Mouse (Mus musculus): Measurements from ENCODE around the gene Snx13. TPM values are rescaled to one million over a fixed set of nuclear protein-coding genes. Genes with fewer than 3 reads are reported as not detected.

The Snx13 gene
- total RNA-seq, 2 experiments from 2014 or later: 57.3 to 61.4 TPM

DNA sequence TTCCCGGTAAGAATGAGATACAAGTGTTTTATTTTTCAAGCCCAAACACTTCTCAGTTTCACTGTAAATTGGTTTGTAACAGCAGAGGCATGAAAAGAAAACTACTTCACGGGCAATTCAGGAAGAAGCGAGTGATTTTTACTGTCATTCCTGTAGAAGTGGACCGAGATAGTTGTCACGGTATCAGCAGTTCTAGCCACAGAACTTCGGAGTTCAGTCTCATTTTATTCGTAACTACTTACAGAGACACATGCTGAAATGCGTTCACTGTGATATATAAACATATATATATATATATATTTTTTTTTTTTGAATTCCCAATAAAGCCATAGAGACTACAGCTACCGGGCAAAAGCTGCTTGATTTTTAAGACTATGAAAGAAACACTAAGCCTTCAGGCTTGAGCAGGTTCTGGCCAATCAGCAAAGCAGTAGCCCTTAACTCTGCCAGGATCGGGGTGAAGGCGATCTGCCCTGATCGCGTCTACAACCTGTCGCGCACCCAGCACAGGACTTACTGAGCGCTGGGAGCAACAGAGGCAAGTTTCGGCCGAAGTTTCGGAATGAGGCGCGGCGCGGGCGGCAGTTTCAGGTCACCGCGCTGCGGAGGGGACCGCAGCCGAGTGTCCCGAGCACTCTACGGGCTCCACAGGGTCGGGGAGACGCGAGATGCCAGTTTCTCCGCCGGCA is 532 bp upstream of the Snx13 start:
- no peak for DNase-seq (ENCODE audit: low spot score)
- intact Hi-C loops (cut with DNase I): loop anchor here (5.0 kb wide), 1 partner anchor 66 kb away; no protein-coding TSS in a partner anchor

DNA sequence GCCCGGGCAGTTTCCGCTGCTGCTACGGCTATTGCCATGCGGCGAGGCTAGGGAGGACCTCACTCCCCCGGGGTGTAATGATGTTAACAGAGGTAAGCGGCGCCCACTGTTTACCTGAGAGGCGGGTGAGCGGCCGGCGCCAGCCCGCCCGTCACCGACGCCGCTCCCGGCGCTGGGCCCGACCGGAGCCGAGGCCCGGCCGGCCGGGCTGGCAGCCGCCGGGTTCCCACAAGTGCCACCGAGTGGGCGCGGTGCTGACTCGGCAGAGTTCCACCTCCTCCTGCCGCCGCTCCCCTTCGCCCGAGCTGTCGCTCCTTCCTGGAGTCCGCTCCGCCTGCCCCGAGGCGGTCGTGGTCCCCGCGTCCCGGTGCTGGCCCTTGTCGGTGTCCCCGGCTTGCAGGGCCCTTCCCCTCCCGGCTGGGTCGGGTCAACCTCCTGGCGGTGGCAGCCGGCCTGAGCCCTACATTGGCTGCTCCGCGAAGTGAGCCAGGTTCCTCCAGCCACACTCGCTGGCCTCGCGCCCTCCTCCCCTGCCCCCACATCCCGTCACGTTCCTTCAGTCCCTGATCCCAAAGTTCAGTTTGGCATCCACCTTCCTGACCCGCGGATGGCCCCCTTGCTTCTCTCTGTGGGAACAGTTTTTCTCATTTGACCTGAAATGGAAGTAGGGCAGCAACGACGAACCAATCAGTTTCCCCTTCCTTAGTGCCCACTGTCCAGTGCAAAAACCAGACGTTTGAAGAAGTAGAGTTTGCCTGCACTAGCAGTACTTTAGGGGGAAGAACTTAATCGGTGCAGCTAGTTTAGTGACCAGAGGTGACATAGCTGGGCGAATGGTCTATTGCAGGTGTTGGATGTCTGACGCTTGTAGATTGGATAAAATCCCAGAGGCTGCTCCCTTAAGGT is 587 bp downstream of the Snx13 start:
- DNase-seq (ENCODE audit: low spot score): peak; percentile 56
- intact Hi-C loops (cut with DNase I): loop anchor here (5.0 kb wide), 1 partner anchor 65 kb away; no protein-coding TSS in a partner anchor

DNA sequence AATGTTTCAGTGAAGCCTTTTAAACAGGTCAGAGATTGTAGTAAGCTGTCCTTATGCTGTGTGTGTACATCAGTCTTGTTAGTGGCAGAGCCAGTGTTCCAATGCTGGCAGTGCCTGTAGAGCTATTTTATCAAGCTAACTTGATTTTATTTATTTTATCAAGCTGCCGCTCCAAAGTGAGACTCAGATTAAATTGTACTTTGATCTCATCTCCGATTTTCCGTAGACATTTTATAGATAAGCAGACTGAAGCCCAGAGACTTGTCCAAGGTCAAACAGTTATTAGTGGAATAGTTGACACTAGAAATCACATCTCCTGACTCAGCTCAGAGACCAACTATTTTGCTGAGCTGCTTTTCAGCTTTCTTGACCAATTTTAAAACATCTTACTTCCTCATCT is 1.9 kb downstream of the Snx13 start:
- intact Hi-C loops (cut with DNase I): loop anchor here (5.0 kb wide), 1 partner anchor 63 kb away; no protein-coding TSS in a partner anchor

DNA sequence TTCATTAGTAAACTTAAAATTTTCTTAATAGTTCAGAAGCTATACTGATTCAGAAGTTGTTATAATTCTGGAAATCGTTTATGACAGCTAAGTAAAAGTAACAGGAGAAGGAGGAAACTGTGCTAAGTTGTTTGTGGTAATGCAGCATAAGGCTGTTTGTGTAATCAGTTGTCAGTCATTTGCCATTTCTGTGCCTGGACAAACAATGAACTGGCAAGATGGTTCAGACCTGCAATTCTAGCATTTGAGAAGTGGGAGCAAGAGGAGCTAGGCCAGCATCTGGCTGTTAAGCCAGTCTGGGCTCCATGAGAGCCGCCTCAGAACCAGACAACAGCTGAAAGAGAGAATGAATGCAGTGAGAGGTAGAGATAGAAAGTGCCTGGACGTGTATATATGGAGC is 3.5 kb downstream of the Snx13 start:
- no peak for DNase-seq (ENCODE audit: low spot score)
- intact Hi-C loops (cut with DNase I): no loop called here

More for the DNA sequence above, 1.9 kb downstream of the Snx13 start:
- DNase-seq (ENCODE audit: low spot score): no peak

DNA sequence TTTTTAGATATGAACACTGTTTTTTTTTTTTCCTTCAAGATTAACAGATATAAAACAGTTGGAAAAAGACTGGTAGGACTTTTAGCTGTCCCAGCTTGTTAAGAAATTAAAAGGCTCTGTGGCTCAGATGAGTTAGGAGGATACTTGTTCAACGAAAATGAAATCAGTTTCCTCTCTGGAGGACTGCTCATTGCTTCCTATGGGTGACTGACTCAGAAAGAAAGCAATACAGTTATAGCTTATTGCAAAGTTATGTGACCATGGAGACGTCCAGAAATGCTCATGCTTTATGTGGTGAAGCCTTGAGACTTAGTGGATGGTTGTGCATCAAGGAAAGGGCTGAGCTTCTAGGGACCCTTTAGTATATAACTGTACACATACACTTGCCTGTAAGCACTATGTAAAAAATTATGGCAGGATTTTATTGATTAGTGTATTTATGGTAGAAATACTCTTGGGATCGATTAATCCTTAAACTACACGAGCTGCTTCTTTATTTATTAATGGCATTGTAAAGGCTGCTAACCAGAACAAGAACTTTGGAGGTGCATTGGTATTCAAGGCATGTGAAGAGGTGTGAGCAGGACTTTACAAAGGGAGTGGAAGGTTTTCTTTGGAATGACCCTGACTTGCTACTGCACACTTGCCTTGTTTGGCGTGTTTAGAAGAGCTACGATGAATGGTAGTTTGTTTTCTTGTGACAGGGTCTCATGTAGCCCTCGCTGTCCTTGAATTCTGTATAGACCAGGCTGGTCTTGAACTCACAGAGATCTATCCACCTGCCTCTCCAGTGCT is 4.2 kb downstream of the Snx13 start:
- intact Hi-C loops (cut with DNase I): no loop called here
- no peak for DNase-seq (ENCODE audit: low spot score)

- DNase-seq (ENCODE audit: low spot score): no peak
- intact Hi-C loops (cut with DNase I): no loop called here
Observed at GRCm38 (mm10) chr12:35054420-35054819, 7.4 kb downstream of the Snx13 start.

DNA sequence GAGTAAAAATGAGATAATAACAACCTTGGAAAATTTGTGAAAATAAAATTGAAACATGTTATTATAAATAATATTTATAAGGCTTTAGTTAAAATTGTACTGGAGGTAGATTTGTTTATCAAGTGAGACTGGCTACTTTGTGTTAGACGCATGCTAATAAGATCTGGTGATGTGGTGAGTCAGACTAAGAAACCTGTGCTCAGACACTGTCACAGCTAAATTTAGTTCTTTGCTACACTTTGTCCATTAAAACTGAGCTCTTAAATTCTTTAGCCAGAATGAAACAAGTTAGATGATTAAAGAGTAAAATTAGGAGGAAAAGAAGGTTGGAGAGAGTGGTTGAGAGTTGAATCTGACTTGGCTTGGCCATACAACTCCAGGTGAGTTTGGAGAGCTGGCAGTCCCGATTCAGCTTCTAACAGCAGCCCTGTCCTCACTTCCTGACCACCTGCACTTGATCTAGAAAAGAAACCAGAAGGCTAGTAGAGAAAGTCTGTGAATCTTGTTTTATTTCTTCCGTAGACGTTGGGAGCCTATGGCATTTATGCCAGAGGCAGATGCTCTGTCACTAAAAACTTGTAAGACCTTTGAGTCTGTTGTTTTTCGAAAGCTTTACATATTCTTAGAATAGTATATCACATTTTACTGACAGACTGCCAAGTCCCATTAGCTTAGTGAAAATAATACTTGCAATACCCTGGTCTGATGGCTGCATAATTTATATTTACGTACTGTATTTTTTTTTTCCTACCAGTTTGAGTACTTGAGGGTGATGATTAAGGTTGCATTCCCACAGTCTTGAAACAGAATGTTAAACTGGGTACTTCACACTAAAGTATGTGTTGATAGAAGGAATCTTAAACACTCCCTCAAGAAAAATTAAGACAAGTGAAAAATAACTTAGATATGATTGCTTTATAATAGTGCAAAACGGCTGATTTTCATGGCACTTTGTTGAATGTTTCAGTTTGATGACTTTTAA is 8.4 kb downstream of the Snx13 start:
- intact Hi-C loops (cut with DNase I): no loop called here
- DNase-seq (ENCODE audit: low spot score): no peak

GRCm38 (mm10) chr12:35063697-35064468 is 16.9 kb downstream of the Snx13 start:
- intact Hi-C loops (cut with DNase I): no loop called here
- DNase-seq (ENCODE audit: low spot score): no peak

DNA sequence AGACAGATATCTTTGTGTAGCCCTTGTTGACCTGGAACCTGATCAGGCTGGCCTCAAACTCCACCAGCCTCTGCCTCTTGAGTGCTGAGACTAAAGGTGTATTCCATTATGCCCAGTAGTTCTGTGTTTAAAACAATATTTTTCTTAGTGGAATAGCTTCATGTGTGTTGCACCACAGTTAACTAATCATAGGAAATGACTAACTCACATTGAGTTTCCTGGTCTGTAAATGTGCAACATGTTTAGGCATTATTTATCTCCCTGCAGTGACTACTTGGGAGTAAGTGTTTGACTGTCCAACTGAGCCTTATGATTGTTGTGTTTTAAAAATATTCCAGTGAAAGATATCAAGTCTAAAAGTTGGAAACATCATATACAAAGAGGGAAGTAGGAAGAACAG is 20.6 kb downstream of the Snx13 start:
- no peak for DNase-seq (ENCODE audit: low spot score)
- intact Hi-C loops (cut with DNase I): no loop called here

DNA sequence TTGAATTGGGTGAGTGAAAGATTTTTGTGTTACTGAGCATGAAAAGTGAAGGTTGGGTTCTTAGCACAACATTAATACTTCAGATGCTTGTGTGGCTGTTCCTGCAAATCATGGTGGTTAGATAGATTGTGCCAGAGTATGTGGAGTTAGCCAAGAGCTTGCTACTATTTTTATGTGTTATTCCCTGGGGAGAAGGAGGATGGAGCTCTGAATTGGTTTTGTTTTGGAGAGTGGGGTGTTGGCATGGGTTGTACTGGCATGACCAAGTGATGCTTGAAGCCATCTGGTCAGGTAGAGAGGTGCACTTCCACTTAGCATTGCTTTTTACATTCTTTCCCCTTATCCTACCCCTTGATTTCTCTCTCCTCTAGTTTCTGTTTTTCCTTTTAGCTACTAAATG is 24.4 kb downstream of the Snx13 start:
- no peak for DNase-seq (ENCODE audit: low spot score)
- intact Hi-C loops (cut with DNase I): no loop called here

GRCm38 (mm10) chr12:35072178-35072577 is 25.2 kb downstream of the Snx13 start:
- intact Hi-C loops (cut with DNase I): no loop called here
- no peak for DNase-seq (ENCODE audit: low spot score)

GRCm38 (mm10) chr12:35075993-35076392 is 29.0 kb downstream of the Snx13 start:
- no peak for DNase-seq (ENCODE audit: low spot score)
- intact Hi-C loops (cut with DNase I): no loop called here

GRCm38 (mm10) chr12:35123549-35123948 is 76.6 kb downstream of the Snx13 start:
- intact Hi-C loops (cut with DNase I): no loop called here
- DNase-seq (ENCODE audit: low spot score): no peak

DNA sequence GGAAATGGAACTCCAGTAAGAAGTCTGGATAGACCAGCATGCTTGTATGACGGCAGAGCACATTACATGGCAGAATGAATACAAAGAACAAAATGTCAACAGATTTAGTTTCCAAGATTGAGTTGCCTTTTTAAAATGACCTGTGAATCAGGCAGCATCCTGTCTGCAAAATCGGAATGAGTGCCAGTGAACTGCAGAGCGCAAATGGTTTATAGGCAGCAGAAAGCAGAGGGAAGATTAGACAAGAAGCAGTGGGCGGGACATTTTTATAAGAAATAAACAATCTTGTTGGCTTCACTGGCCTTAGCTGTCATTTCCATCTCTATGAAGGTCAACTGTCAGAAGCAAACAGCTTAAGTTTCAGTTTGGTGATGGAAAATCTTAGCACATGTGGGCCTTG is 106.2 kb downstream of the Snx13 start:
- intact Hi-C loops (cut with DNase I): no loop called here
- no peak for DNase-seq (ENCODE audit: low spot score)

DNA sequence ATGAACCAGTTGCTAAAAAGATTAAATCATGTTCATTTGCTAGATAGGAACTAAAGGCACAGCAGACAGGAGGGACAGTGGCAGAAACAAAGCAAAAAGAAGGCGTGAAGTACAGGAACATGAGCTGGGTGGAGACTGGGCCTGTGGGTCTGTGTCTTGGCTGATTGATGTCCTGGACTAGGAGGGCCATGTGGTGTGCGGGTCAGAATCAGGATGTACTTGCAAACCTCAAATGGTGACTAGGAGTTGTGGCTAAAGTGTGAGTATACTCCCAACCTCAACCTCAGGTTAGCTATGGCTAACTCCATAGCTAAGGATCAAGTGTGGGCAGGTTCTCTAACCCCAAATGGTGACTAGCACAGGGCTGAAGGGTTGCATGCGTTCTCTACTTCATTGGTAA is 107.2 kb downstream of the Snx13 start:
- no peak for DNase-seq (ENCODE audit: low spot score)

GRCm38 (mm10) chr12:35157237-35157636 is 110.3 kb downstream of the Snx13 start:
- no peak for DNase-seq (ENCODE audit: low spot score)
- intact Hi-C loops (cut with DNase I): no loop called here

More for the DNA sequence above, 107.2 kb downstream of the Snx13 start:
- intact Hi-C loops (cut with DNase I): no loop called here

- intact Hi-C loops (cut with DNase I): no loop called here
- no peak for DNase-seq (ENCODE audit: low spot score)
Observed at GRCm38 (mm10) chr12:35161690-35162089, 114.7 kb downstream of the Snx13 start.

DNA sequence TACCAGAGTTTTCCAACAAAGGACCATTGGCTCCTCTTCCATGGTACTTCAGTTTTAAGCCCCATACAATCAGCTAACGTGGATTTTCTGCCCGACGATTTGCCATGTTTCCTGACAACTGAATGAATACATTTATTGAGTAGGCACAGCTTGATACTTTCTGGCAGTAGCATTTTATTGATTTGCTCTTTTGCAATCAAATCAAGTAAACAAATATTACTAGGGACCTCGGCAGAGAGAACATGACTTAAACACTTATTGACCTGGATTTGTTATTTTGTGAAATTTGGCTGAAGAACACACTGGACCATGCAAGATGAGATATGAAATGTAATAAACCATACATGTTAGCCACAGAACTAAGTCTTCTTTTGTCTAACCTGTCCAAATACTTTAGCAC is 123.3 kb downstream of the Snx13 start:
- DNase-seq (ENCODE audit: low spot score): no peak
- intact Hi-C loops (cut with DNase I): no loop called here
